ENCODE assay signal across 20 mouse cellular contexts in the genomic region with DNA sequence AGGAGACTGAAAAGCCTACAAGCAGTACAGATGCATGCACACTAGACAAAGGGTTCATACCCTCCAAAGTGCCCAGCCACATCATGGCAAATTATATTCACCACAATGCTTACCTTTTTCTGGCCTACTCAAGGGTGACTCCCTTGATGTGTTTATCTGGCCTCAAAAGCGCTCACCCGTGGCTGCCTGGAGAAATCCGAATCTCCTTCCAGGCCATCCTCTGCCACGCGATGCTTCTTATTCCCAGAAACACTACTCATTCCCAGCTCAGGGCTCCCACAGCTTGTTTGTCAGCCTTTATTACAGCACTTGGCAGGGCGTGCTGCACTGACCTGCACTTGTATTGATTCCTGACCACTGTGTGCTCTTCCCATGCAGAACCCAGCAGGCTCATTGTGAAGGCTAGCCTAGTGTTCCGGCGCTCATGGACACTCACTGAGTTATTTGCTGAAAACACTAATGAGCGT.
DNase-seq lines count a peak whose midpoint lies in the region; ATAC-seq and TF ChIP-seq lines count a peak whose summit lies in the region.
"Had no signal": no experiment of that assay in that cellular context is flagged by ENCODE, and none has a peak within 500 bp of the region (broad histone marks: within the 10 kb centered on the region; RNA-seq: fewer than 3 reads in every experiment).

No protein-coding gene starts in this region.

- peak; percentile 36; the same call in 1 of the 2 replicates for ATAC-seq in forebrain, embryonic 12.5 days (ENCODE audit: low FRiP score)
- no peak for ATAC-seq in forebrain, embryonic 16.5 days
- peak; percentile 88 for ATAC-seq in kidney, embryonic 15.5 days (replicated peaks; ENCODE audit: low FRiP score)
- peak; percentile 76 for ATAC-seq in midbrain, embryonic 16.5 days
- no peak for ATAC-seq in stomach, postnatal 0 days (ENCODE audit: low FRiP score, low TSS enrichment)
- ATAC-seq: intestine, embryonic 16.5 days had no signal

- no peaks in the 10 kb centered on the region for H3K36me3 ChIP-seq in forebrain, embryonic 12.5 days (replicated peaks)
- H3K36me3 ChIP-seq in forebrain, embryonic 16.5 days (ENCODE audit: control insufficient read depth, insufficient read depth) = no peaks in the 10 kb centered on the region
- no peaks in the 10 kb centered on the region for H3K36me3 ChIP-seq in kidney, embryonic 15.5 days
- H3K36me3 ChIP-seq in midbrain, embryonic 16.5 days (ENCODE audit: control insufficient read depth, insufficient read depth, low read length) = no peaks in the 10 kb centered on the region
- no peaks in the 10 kb centered on the region for H3K36me3 ChIP-seq in stomach, postnatal 0 days (ENCODE audit: control insufficient read depth, insufficient read depth, low read length)
- H3K36me3 ChIP-seq: liver, embryonic 13.5 days; neural tube, embryonic 15.5 days had no signal

- DNase-seq in kidney, adult 8-10 months = no peak
- peak; percentile 35 for DNase-seq in brain, embryonic 14.5 days (ENCODE audit: low read depth)
- no peak for DNase-seq in stomach, postnatal 0 days (ENCODE audit: low spot score)
- DNase-seq: adrenal gland, postnatal 36 days; B cell, adult 2 months; cerebellum, adult 9-10 months; gastrocnemius, postnatal 14 days; heart, adult 2 months; heart, postnatal 36 days; layer of hippocampus, adult 9-11 months; liver, embryonic 13.5 days; lung, embryonic 14.5 days; lung, postnatal 36 days had no signal

- H3K27me3 ChIP-seq in forebrain, embryonic 12.5 days = no peaks in the 10 kb centered on the region
- no peaks in the 10 kb centered on the region for H3K27me3 ChIP-seq in forebrain, embryonic 16.5 days (replicated peaks; ENCODE audit: control insufficient read depth, insufficient read depth, low read length)
- H3K27me3 ChIP-seq in kidney, embryonic 15.5 days = no peaks in the 10 kb centered on the region
- no peaks in the 10 kb centered on the region for H3K27me3 ChIP-seq in midbrain, embryonic 16.5 days (ENCODE audit: control insufficient read depth, insufficient read depth, low read depth, low read length)
- H3K27me3 ChIP-seq in stomach, postnatal 0 days (ENCODE audit: control insufficient read depth, insufficient read depth, low read length) = no peaks in the 10 kb centered on the region
- H3K27me3 ChIP-seq: liver, embryonic 13.5 days; neural tube, embryonic 15.5 days had no signal

- TF ChIP-seq EP300 in stomach, postnatal 0 days (optimal IDR thresholded peaks at IDR 0.05) = no peak

- no peaks in the 10 kb centered on the region for H3K4me1 ChIP-seq in forebrain, embryonic 12.5 days
- H3K4me1 ChIP-seq in forebrain, embryonic 16.5 days (replicated peaks; ENCODE audit: control insufficient read depth, insufficient read depth, low read length) = no peaks in the 10 kb centered on the region
- peaks cover 8% of the 10 kb centered on the region; the same call in 1 of the 2 replicates for H3K4me1 ChIP-seq in kidney, embryonic 15.5 days
- H3K4me1 ChIP-seq in midbrain, embryonic 16.5 days (ENCODE audit: control insufficient read depth, insufficient read depth, low read length) = no peaks in the 10 kb centered on the region
- no peaks in the 10 kb centered on the region for H3K4me1 ChIP-seq in stomach, postnatal 0 days (replicated peaks; ENCODE audit: control insufficient read depth, insufficient read depth)
- H3K4me1 ChIP-seq: liver, embryonic 13.5 days; neural tube, embryonic 15.5 days had no signal

- TF ChIP-seq CTCF in brain, embryonic 14.5 days (IDR thresholded peaks at IDR 0.05; ENCODE audit: borderline replicate concordance, extremely low read depth, insufficient read depth, insufficient read length) = no peak
- TF ChIP-seq CTCF in stomach, postnatal 0 days (IDR thresholded peaks at IDR 0.05; ENCODE audit: low read depth) = no peak

- WGBS in forebrain, embryonic 12.5 days = 71% methylated on average over 9 of the region's 9 CpGs
- 75% methylated on average over 9 of the region's 9 CpGs for WGBS in forebrain, embryonic 16.5 days
- 46% methylated on average over 9 of the region's 9 CpGs for whole genome bisulfite sequencing in kidney, embryonic 15.5 days
- 48% methylated on average over 9 of the region's 9 CpGs for WGBS in midbrain, embryonic 16.5 days
- 80% methylated on average over 9 of the region's 9 CpGs for WGBS in stomach, postnatal 0 days

- H3K4me3 ChIP-seq in forebrain, embryonic 12.5 days (replicated peaks) = no peak overlapping the region
- H3K4me3 ChIP-seq in forebrain, embryonic 16.5 days (replicated peaks; ENCODE audit: low read length) = no peak overlapping the region
- no peak overlapping the region for H3K4me3 ChIP-seq in kidney, embryonic 15.5 days (replicated peaks)
- H3K4me3 ChIP-seq in midbrain, embryonic 16.5 days (ENCODE audit: low read depth, low read length) = no peak overlapping the region
- no peak overlapping the region for H3K4me3 ChIP-seq in stomach, postnatal 0 days (ENCODE audit: low read depth, low read length)
- H3K4me3 ChIP-seq: heart, adult 2 months; liver, embryonic 13.5 days; myocyte; neural tube, embryonic 15.5 days had no signal

- no peaks in the 10 kb centered on the region for H3K9me3 ChIP-seq in forebrain, embryonic 12.5 days
- no peaks in the 10 kb centered on the region for H3K9me3 ChIP-seq in forebrain, embryonic 16.5 days (ENCODE audit: control insufficient read depth, low read length)
- no peaks in the 10 kb centered on the region for H3K9me3 ChIP-seq in kidney, embryonic 15.5 days (replicated peaks)
- no peaks in the 10 kb centered on the region for H3K9me3 ChIP-seq in midbrain, embryonic 16.5 days (replicated peaks; ENCODE audit: control insufficient read depth, low read length, poor library complexity, severe bottlenecking)
- no peaks in the 10 kb centered on the region for H3K9me3 ChIP-seq in stomach, postnatal 0 days (ENCODE audit: control insufficient read depth, low read length)
- H3K9me3 ChIP-seq: liver, embryonic 13.5 days; neural tube, embryonic 15.5 days had no signal

- no peak overlapping the region for H3K9ac ChIP-seq in forebrain, embryonic 12.5 days
- no peak overlapping the region for H3K9ac ChIP-seq in forebrain, embryonic 16.5 days (replicated peaks; ENCODE audit: low read depth, low read length)
- no peak overlapping the region for H3K9ac ChIP-seq in kidney, embryonic 15.5 days
- no peak overlapping the region for H3K9ac ChIP-seq in midbrain, embryonic 16.5 days (ENCODE audit: low read depth, low read length)
- no peak overlapping the region for H3K9ac ChIP-seq in stomach, postnatal 0 days (ENCODE audit: low read length)
- H3K9ac ChIP-seq: liver, embryonic 13.5 days; lung, embryonic 14.5 days; neural tube, embryonic 15.5 days had no signal

- no peak overlapping the region for H3K27ac ChIP-seq in forebrain, embryonic 12.5 days
- H3K27ac ChIP-seq in forebrain, embryonic 16.5 days (ENCODE audit: low read length) = no peak overlapping the region
- no peak overlapping the region for H3K27ac ChIP-seq in kidney, embryonic 15.5 days
- 0 out of 2 replicates have a peak overlapping the region, but pooled peaks have one; percentile 13 for H3K27ac ChIP-seq in midbrain, embryonic 16.5 days (ENCODE audit: low read length)
- no peak overlapping the region for H3K27ac ChIP-seq in stomach, postnatal 0 days (replicated peaks)
- H3K27ac ChIP-seq: heart, adult 2 months; liver, embryonic 13.5 days; neural tube, embryonic 15.5 days had no signal

- no peak for TF ChIP-seq POLR2A in brain, embryonic 14.5 days (IDR thresholded peaks at IDR 0.05; ENCODE audit: borderline replicate concordance, extremely low read depth, insufficient read depth, insufficient read length, poor library complexity, severe bottlenecking)

- H3K4me2 ChIP-seq in forebrain, embryonic 12.5 days = no peak overlapping the region
- no peak overlapping the region for H3K4me2 ChIP-seq in forebrain, embryonic 16.5 days (ENCODE audit: low read length)
- no peak overlapping the region for H3K4me2 ChIP-seq in kidney, embryonic 15.5 days
- no peak overlapping the region for H3K4me2 ChIP-seq in midbrain, embryonic 16.5 days (ENCODE audit: low read length)
- no peak overlapping the region for H3K4me2 ChIP-seq in stomach, postnatal 0 days (replicated peaks; ENCODE audit: low read depth)
- H3K4me2 ChIP-seq: liver, embryonic 13.5 days; lung, embryonic 14.5 days; neural tube, embryonic 15.5 days had no signal

Comparison
In these comparisons a context has a peak if more than half of its experiments do, and no peak if none do; other contexts are left out.
1. ATAC-seq: peak in forebrain, embryonic 12.5 days (single experiment), kidney, embryonic 15.5 days (single experiment) and midbrain, embryonic 16.5 days (single experiment); none in forebrain, embryonic 16.5 days (single experiment) and stomach, postnatal 0 days (single experiment).